Mouse (Mus musculus) liver, embryonic 15.5 days (tissue): ENCODE data around the gene Smox. TPM values are rescaled to one million over a fixed set of nuclear protein-coding genes. Genes with fewer than 3 reads are reported as not detected.
"Not testable (repeated sequence)": the region's sequence is repeated elsewhere in the genome, so short reads cannot be mapped to it uniquely, and the experiment has no call there.

Source experiments
- ATAC-seq: fragments of 200-750 bp; cut with Nextera tagmentation; 2 replicates; pipeline ENCODE4 v1.8.0; 2017; ENCODE audit warnings: moderate number of reproducible peaks, mild to moderate bottlenecking, moderate library complexity; ENCODE audit not compliant: insufficient read depth
- H3K27ac ChIP-seq: fragments of 300-500 bp; sonication (generic); replicated peaks from 2 replicates; pipeline ENCODE4 v1.5.1; 2015; ENCODE audit warnings: mild to moderate bottlenecking, inconsistent platforms
- H3K27me3 ChIP-seq: fragments of 300-500 bp; sonication (generic); 2 replicates; pipeline ENCODE4 v1.6.1; 2015; ENCODE audit warnings: mild to moderate bottlenecking, inconsistent platforms
- H3K36me3 ChIP-seq: fragments of 300-500 bp; sonication (generic); replicated peaks from 2 replicates; pipeline ENCODE4 v1.6.1; 2015; ENCODE audit warnings: moderate library complexity, mild to moderate bottlenecking, inconsistent platforms
- H3K4me1 ChIP-seq: fragments of 300-500 bp; sonication (generic); replicated peaks from 2 replicates; pipeline ENCODE4 v1.6.1; 2015; ENCODE audit warnings: inconsistent platforms
- H3K4me2 ChIP-seq: fragments of 300-500 bp; sonication (generic); 2 replicates; pipeline ENCODE4 v1.6.1; 2015; ENCODE audit warnings: moderate library complexity, mild to moderate bottlenecking, inconsistent platforms
- H3K4me3 ChIP-seq: fragments of 300-500 bp; sonication (generic); replicated peaks from 2 replicates; pipeline ENCODE4 v1.5.1; 2015; ENCODE audit warnings: mild to moderate bottlenecking, inconsistent platforms
- H3K9ac ChIP-seq: fragments of 300-500 bp; sonication (generic); 2 replicates; pipeline ENCODE4 v1.6.1; 2015; ENCODE audit warnings: moderate library complexity, mild to moderate bottlenecking, inconsistent platforms
- H3K9me3 ChIP-seq: fragments of 300-500 bp; sonication (generic); replicated peaks from 2 replicates; pipeline ENCODE4 v1.6.1; 2016; ENCODE audit warnings: inconsistent platforms
- WGBS: fragments of 180-500 bp; shearing (Covaris S2); methylation state at CpG from one replicate; pipeline ENCODE4 v1.1.7; 2015; ENCODE audit warnings: mixed read lengths; ENCODE audit not compliant: insufficient replicate concordance; 5-methylcytosine and 5-hydroxymethylcytosine counted together
- polyA plus RNA-seq: library from polyadenylated mRNA; unstranded; fragments of >200 nt; fragmentation: Nextera tagmentation; extraction: Ambion mirVana; gene quantifications from 2 replicates; pipeline ENCODE4 v1.2.1, GENCODE M21; 2015

Gene Smox
- polyA plus RNA-seq, 1 experiment from 2014 or later = 106 TPM

DNA sequence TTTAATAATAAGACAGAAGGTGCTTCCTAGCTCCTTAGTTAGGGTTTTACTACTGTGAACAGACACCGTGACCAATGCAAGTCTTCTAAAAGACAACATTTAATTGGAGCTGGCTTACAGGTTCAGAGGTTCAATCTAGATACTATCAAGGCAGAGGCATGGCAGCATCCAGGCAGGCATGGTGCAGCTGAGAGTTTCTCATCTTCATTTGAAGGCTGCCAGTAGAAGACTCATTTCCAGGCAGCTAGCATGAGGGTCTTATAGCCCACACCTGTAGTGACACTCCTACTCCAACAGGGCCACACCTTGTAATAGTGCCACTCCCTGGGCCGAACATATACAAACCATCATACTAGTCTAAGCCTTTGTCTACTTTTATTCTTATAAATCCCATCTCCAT is 27.1 kb upstream of the Smox start:
- H3K4me2 ChIP-seq = no peak overlapping the region
- no peak for ATAC-seq

DNA sequence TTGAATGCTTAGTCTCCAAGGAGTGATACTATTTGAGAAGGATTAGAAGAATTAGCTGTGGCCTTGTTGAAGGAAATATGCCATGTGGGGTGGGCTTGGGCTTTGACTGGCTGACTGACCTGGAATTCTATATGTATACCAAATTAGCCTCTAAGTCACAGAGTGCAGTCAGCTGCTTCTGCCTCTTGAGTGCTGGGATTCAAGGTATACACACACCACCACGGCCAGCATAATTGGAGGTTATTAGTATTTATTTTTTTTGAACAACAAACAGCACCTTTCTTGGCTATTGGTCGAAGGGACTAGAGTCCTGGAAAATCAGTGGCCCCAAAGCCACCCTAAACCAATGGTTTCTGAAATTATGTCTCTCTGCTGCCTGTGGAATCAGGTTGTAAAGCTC is 24.6 kb upstream of the Smox start:
- ATAC-seq = no peak
- Histone ChIP-seq H3K36me3 (no peaks in the 10 kb centered on the region), H3K9me3 (no peaks in the 10 kb centered on the region), H3K27me3 (peaks cover 4% of the 10 kb centered on the region; the same call in 1 of the 2 replicates), H3K27ac (no peak overlapping the region), H3K9ac (no peak overlapping the region), H3K4me1 (no peaks in the 10 kb centered on the region), H3K4me2 (no peak overlapping the region), H3K4me3 (no peak overlapping the region)
- 49% methylated on average over 2 of the region's 2 CpGs for WGBS

More for the DNA sequence above, 27.1 kb upstream of the Smox start:
- Histone ChIP-seq H3K9me3 (no peaks in the 10 kb centered on the region), H3K36me3 (no peaks in the 10 kb centered on the region), H3K9ac (no peak overlapping the region), H3K4me3 (no peak overlapping the region), H3K27ac (no peak overlapping the region), H3K4me1 (no peaks in the 10 kb centered on the region), H3K27me3 (peaks cover 1% of the 10 kb centered on the region; the same call in 1 of the 2 replicates)
- WGBS = 71% methylated on average over 2 of the region's 2 CpGs

DNA sequence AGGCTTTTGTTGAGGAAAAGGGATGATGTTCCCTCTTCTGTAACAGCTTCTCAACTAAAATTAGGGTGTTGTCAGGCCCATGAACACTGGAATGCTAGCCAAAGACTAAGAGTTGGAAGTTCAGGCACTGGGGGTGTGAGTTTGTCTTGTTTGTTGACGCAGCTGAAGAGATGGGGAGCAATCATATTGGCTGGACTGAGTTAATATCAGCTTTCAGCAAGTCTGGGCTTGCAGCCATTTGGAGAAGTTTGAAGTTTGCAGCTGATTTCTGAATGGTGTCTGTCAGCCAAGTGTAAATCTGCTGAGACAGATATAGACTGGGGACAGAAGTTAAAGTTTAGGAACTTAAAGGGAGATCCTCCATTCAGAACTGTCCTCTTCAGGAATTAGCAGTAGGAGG is 21.4 kb upstream of the Smox start:
- no peak overlapping the region for H3K27ac ChIP-seq
- no peak for ATAC-seq
- no peak overlapping the region for H3K4me3 ChIP-seq
- H3K4me2 ChIP-seq = no peak overlapping the region
- no peaks in the 10 kb centered on the region for H3K4me1 ChIP-seq
- WGBS = 35% methylated on average over 1 of the region's 1 CpGs
- peaks cover 7% of the 10 kb centered on the region; the same call in 1 of the 2 replicates for H3K27me3 ChIP-seq
- no peak overlapping the region for H3K9ac ChIP-seq
- no peaks in the 10 kb centered on the region for H3K9me3 ChIP-seq
- no peaks in the 10 kb centered on the region for H3K36me3 ChIP-seq

DNA sequence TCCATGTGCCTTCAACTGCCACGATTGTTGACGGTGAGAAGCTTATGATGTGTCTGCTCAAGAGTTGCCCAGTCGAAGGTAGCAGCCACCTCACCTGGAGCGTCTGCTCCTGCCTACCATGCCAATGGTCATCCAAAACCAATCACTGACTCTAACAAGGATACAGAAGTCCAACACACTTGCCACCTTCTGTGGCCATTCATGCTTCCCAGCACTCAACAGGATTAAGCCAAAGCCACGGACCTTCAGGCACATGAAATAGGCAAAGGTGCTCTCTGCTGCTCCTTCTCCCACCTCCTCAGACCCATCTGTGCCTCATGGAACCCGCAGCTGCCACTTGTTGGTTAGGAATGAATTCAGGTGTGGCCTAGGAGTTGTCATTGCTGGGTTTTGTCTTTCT is 17.5 kb upstream of the Smox start:
- 67% methylated on average over 6 of the region's 6 CpGs for WGBS
- ATAC-seq = no peak

DNA sequence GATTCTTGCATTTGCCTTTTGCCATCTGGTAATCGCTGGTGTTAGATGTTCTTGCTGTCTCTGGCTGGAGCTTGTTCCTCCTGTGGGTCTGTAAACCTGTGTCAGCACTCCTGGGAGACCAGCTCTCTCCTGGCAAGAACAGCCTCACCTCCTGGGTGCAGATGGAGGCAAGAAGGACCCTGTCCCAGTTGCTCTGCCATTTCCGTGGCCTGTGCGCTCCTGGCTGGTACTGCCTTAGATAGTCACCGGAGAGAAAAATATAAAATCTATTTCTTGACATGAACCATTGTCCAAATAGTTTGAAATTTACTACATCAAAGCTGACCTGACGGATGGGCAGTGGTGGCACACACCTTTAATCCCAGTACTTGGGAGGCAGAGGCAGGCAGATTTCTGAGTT is 14.2 kb upstream of the Smox start:
- not testable (repeated sequence) for H3K27ac ChIP-seq, H3K4me2 ChIP-seq, H3K36me3 ChIP-seq, H3K4me3 ChIP-seq, H3K9me3 ChIP-seq, H3K4me1 ChIP-seq, ATAC-seq, H3K9ac ChIP-seq
- WGBS = 75% methylated on average over 5 of the region's 5 CpGs
- H3K27me3 ChIP-seq = peaks cover 25% of the 10 kb centered on the region

More for the DNA sequence above, 17.5 kb upstream of the Smox start:
- H3K9ac ChIP-seq = no peak overlapping the region
- no peaks in the 10 kb centered on the region for H3K36me3 ChIP-seq
- no peak overlapping the region for H3K4me2 ChIP-seq
- H3K9me3 ChIP-seq = no peaks in the 10 kb centered on the region
- peaks cover 23% of the 10 kb centered on the region for H3K27me3 ChIP-seq
- H3K4me1 ChIP-seq = no peaks in the 10 kb centered on the region
- no peak overlapping the region for H3K4me3 ChIP-seq
- no peak overlapping the region for H3K27ac ChIP-seq

DNA sequence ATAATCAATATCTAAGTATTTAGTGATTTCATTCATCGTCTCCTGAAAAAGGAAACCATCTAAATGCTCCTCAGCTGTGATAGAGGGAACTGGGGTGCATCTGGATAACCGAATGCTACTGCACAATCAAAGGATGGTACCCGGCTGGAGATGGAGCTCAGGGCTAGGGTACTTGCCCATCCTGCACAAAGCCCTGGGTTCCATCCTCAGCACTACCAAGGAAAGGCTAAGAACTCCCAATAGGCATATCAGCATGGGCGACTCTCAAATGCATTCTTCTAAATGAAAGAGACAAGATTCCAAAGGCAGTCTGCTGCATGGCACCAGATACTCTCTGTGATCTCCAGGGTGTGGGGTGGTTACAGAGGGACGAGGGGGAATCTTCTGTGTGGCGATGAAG is 13.4 kb upstream of the Smox start:
- Histone ChIP-seq H3K27me3 (peaks cover 32% of the 10 kb centered on the region), H3K4me3 (no peak overlapping the region), H3K4me2 (no peak overlapping the region), H3K9ac (no peak overlapping the region), H3K4me1 (no peaks in the 10 kb centered on the region), H3K36me3 (no peaks in the 10 kb centered on the region), H3K27ac (no peak overlapping the region), H3K9me3 (no peaks in the 10 kb centered on the region)
- no peak for ATAC-seq
- 64% methylated on average over 6 of the region's 6 CpGs for WGBS

DNA sequence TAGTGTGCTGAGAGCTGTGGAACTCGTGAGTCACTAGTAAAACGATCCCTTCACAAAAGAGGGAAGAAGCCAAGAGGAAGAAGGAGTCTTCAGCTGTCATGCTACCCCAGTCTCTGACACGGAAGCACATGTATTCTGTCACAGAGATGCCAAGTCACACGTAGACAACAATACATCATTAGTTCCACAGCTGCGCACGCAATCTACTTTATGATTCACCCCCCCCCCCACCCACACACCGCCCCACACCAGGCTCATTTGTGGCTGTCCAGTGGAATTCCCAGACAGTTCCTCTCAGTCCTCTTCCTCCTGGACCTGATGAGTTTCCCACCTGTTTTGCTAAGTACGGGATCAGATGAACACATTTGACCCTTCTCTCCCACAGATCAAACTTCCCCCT is 12.9 kb upstream of the Smox start:
- no peak overlapping the region for H3K4me3 ChIP-seq
- no peak for ATAC-seq
- 63% methylated on average over 8 of the region's 8 CpGs for WGBS
- no peaks in the 10 kb centered on the region for H3K4me1 ChIP-seq
- no peak overlapping the region for H3K4me2 ChIP-seq
- H3K27ac ChIP-seq = no peak overlapping the region
- peaks cover 36% of the 10 kb centered on the region for H3K27me3 ChIP-seq
- H3K9me3 ChIP-seq = no peaks in the 10 kb centered on the region
- H3K36me3 ChIP-seq = no peaks in the 10 kb centered on the region
- H3K9ac ChIP-seq = no peak overlapping the region

DNA sequence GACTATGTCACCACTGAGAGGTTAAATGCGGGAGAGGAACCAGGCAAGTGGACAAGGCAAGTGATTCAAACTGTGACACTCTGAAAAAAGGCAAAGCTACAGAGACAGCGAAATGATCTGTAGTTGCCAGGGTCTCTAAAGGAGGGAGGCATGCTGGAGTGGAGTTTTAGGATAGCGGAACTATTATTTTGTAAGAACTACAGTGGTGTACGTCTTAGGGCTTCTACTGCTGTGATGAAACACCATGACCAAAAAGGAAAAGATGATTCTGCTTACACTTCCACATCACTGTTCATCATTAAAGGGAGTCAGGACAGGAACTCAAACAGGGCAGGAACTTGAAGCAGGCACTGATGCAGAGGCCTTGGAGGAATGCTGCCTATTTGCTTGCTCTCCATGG is 12.4 kb upstream of the Smox start:
- no peaks in the 10 kb centered on the region for H3K36me3 ChIP-seq
- H3K4me1 ChIP-seq = no peaks in the 10 kb centered on the region
- no peak overlapping the region for H3K9ac ChIP-seq
- H3K9me3 ChIP-seq = no peaks in the 10 kb centered on the region
- no peak overlapping the region for H3K27ac ChIP-seq
- H3K27me3 ChIP-seq = peaks cover 39% of the 10 kb centered on the region
- no peak overlapping the region for H3K4me3 ChIP-seq
- no peak overlapping the region for H3K4me2 ChIP-seq
- no peak for ATAC-seq
- 80% methylated on average over 4 of the region's 4 CpGs for WGBS

DNA sequence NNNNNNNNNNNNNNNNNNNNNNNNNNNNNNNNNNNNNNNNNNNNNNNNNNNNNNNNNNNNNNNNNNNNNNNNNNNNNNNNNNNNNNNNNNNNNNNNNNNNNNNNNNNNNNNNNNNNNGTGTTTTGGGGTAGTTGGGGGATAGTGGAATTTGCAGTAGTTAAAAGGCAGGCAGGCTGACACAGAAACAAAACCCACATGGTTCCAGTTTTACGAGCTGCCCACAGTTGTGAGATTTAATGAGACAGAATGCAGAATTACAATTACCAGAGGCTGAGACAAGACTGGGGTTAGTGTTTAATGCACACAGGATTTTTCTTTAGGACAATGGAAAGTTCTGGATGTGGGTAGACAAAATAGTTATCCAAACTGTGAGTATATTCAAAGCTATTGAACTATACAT is 9.6 kb upstream of the Smox start:
- no peak overlapping the region for H3K4me3 ChIP-seq
- H3K4me2 ChIP-seq = no peak overlapping the region
- H3K9ac ChIP-seq = no peak overlapping the region
- H3K9me3 ChIP-seq = no peaks in the 10 kb centered on the region
- WGBS = 42% methylated on average over 1 of the region's 1 CpGs
- H3K4me1 ChIP-seq = no peaks in the 10 kb centered on the region
- no peaks in the 10 kb centered on the region for H3K36me3 ChIP-seq
- peaks cover 48% of the 10 kb centered on the region for H3K27me3 ChIP-seq
- ATAC-seq = no peak
- H3K27ac ChIP-seq = no peak overlapping the region

DNA sequence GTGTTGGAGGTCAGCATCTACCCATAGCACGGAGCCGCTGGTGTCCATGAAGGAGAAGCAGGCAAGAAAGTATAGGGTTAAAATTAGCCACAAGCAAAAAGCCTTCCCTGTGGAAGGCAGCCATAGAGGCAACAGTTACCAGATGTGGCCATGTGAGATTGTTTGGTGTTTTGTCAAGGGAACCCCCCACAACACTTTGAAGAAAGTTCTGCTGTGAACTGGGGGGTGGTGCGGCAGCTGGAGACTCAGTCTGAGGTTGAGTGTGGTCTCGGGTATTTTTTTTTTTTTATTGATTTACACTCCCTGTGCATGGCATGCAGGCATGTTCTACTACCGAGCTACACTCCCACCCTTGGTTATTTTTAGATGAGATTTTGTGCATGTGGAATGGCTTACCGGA is 8.8 kb upstream of the Smox start:
- no peak overlapping the region for H3K9ac ChIP-seq
- ATAC-seq = no peak
- H3K36me3 ChIP-seq = no peaks in the 10 kb centered on the region
- H3K4me2 ChIP-seq = no peak overlapping the region
- H3K9me3 ChIP-seq = no peaks in the 10 kb centered on the region
- H3K27ac ChIP-seq = no peak overlapping the region
- H3K27me3 ChIP-seq = peaks cover 48% of the 10 kb centered on the region
- WGBS = 72% methylated on average over 6 of the region's 6 CpGs
- no peak overlapping the region for H3K4me3 ChIP-seq
- H3K4me1 ChIP-seq = no peaks in the 10 kb centered on the region

DNA sequence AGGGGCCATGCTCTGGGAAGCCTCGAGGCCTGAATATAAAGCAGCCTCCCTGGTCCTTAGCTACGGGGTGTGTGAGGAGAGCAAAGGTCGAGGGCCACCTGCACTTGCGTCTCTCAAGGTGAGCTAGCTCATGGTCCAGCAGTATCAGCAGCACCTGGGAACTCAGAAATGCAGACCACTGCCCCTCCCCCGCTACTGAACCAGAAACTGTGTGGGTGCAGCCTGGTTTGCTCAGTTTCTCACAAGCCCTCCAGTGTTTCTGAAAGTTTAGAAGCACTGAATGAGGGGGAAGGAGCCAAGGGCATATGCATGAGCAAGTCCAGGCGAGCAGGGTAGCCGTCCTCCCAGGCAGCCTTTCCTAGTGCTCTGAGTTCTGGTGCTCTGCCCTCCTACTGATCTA is 7.7 kb upstream of the Smox start:
- no peaks in the 10 kb centered on the region for H3K36me3 ChIP-seq
- no peak overlapping the region for H3K4me3 ChIP-seq
- H3K4me2 ChIP-seq = no peak overlapping the region
- 60% methylated on average over 7 of the region's 7 CpGs for WGBS
- peaks cover 41% of the 10 kb centered on the region for H3K27me3 ChIP-seq
- H3K4me1 ChIP-seq = no peaks in the 10 kb centered on the region
- H3K9me3 ChIP-seq = no peaks in the 10 kb centered on the region
- H3K9ac ChIP-seq = no peak overlapping the region
- ATAC-seq = no peak
- no peak overlapping the region for H3K27ac ChIP-seq

DNA sequence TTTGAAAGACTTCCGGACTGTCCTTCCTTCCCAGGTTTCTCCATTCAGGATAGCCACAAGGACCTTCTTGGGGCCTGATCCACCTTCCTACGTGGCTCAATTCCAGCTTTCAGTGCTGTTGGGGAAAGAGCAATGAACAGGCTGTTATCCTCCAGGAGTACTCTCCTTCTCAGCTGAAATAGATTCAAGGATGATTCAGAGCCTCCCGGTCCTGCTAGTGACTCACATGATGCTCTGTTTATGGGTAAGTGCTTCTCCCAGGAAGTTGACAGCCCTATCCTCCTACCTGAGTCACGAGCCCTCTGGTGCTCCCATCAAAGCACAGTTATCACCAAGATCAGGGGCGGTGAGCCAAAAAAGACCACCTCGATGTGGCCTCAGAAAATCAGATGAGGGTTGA is 7.1 kb upstream of the Smox start:
- Histone ChIP-seq H3K36me3 (no peaks in the 10 kb centered on the region), H3K9me3 (no peaks in the 10 kb centered on the region), H3K27ac (no peak overlapping the region), H3K4me3 (no peak overlapping the region), H3K4me2 (no peak overlapping the region), H3K9ac (no peak overlapping the region), H3K4me1 (peaks cover 6% of the 10 kb centered on the region), H3K27me3 (peaks cover 44% of the 10 kb centered on the region)
- no peak for ATAC-seq
- WGBS = 69% methylated on average over 6 of the region's 6 CpGs
